ENCODE assay signal across 24 mouse cellular contexts in the genomic region with DNA sequence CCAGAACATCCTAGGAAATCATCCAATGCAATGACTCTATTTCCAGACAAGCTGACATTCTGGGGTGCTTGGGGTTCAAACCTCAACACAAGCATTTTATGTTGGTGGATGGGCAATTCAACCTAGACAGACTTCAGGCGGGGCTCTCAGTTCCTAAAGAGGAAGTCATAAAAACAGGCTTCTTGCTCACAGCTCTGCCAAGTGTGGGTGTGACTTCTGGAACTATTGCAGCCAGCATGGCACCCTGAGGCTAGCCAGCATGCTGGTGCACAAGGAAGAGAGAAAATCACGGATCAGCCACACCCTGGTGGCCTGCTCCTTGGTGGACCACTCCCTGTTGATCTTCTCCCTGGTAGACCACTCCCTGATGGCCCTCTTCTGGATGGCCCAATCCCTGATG. TPM values are rescaled to one million over a fixed set of nuclear protein-coding genes. Genes with fewer than 3 reads are reported as not detected.
"Had no signal": no experiment of that assay in that cellular context is flagged by ENCODE, and none has a peak within 500 bp of the region (broad histone marks: within the 10 kb centered on the region; RNA-seq: fewer than 3 reads in every experiment).

No protein-coding gene starts in this region.

- DNase-seq: kidney, postnatal 25 days; layer of hippocampus, postnatal 36 days; liver; lung, adult 18-20 months; lung, postnatal 10 days; lung, postnatal 36 days; midbrain, embryonic 14.5 days; thymus, adult 2 months; thymus, postnatal 14 days; thymus, postnatal 4 days had no signal

- H3K9ac ChIP-seq: limb, embryonic 13.5 days; liver, embryonic 12.5 days; liver, embryonic 15.5 days; lung, embryonic 15.5 days had no signal

- H3K4me1 ChIP-seq: limb, embryonic 10.5 days; limb, embryonic 13.5 days; liver, embryonic 12.5 days; lung, embryonic 15.5 days had no signal

- H3K27me3 ChIP-seq: limb, embryonic 13.5 days; liver, embryonic 12.5 days; liver, embryonic 15.5 days; lung, embryonic 15.5 days had no signal

- H3K9me3 ChIP-seq: limb, embryonic 10.5 days; limb, embryonic 13.5 days; liver, embryonic 12.5 days; liver, embryonic 15.5 days; lung, embryonic 15.5 days had no signal

- H3K27ac ChIP-seq: kidney, postnatal 0 days; limb, embryonic 10.5 days; limb, embryonic 13.5 days; liver, embryonic 12.5 days; liver, embryonic 15.5 days; lung, embryonic 15.5 days had no signal

- ATAC-seq: liver, embryonic 12.5 days had no signal

- H3K4me2 ChIP-seq: limb, embryonic 13.5 days; liver, embryonic 12.5 days; liver, embryonic 15.5 days; lung, embryonic 15.5 days; midbrain, embryonic 11.5 days had no signal

- H3K36me3 ChIP-seq: limb, embryonic 10.5 days; limb, embryonic 13.5 days; liver, embryonic 12.5 days; liver, embryonic 15.5 days; lung, embryonic 15.5 days had no signal

- H3K4me3 ChIP-seq: limb, embryonic 10.5 days; limb, embryonic 13.5 days; liver, embryonic 12.5 days; liver, embryonic 15.5 days; lung, embryonic 15.5 days had no signal

RNA-seq across cellular contexts. Expression of gene Rbp2, which starts 45.1 kb away (rescaled TPM):
- total RNA-seq: layer of hippocampus, adult 8-10 months; layer of hippocampus, postnatal 36 days; left cerebral cortex, adult 8-10 months; left cerebral cortex, postnatal 14 days; megakaryocyte-erythroid progenitor cell, adult 5-6 weeks; midbrain, postnatal 0 days had no signal
- polyA plus RNA-seq: limb, embryonic 13.5 days; midbrain, embryonic 14.5 days; spleen, adult 2 months; testis, adult 2 months had no signal
